Mouse (Mus musculus) kidney, postnatal 36 days (tissue): ENCODE results near the gene Cic.
A peak's percentile ranks its signal among the peaks of the same experiment; 100 is the strongest.
"Not testable (repeated sequence)": the region's sequence is repeated elsewhere in the genome, so short reads cannot be mapped to it uniquely, and the experiment has no call there.

ENCODE experiments used
- DNase-seq, 2 experiments: peaks; one replicate each; pipeline ENCODE4 v3.0.0; 2021 to 2022; ENCODE audit warnings: mixed read lengths in 2 of 2

Cic gene

DNA sequence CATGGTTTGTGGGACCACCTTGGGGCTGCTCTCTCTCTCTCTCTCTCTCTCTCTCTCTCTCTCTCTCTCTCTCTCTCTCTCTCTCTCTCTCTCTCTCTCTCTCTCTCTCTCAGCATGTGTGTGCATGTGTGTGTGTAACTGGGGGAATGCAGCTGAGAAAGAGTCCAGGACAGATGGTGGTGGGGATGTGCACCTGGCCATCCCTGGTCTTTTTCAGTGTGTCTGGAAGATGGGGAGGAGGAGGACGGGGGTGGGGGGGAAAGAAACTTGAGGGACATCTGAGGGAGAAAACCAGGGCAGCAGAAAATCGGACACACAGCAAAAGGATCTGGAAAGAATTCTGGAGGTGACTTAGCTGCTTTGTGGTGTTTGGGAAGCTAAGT, 39.1 kb downstream of the Cic start:
- no peak for DNase-seq

DNA sequence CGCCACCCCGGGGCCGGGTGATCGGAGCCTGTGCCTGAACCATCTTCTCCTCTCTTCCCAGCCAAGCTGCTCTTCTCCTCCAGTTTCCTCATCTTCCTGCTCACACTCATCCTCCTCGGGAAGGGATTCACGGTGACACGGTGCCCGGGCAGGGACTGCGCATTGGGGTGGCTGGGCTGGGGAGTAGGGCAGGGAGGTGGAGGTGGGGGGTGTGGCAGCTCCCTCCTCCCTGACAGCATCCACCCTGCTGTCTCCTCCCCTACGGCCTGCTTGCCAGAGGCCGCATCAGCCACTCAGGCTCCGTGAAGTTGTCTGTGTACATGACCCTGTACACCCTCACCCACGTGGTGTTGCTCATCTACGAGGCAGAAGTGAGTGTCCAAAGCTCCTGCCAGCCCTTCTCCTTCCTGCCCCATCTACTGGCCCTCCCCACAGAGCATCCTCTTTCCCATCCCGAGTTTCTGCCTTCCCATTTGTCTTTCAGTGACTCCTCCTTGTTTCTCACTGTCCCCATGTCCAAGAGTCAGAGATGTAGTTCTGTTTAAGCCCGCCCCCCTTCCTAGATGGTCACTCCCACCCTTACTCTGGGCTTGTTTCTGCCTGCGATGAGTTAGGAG, 41.3 kb downstream of the Cic start:
- no peak for DNase-seq

DNA sequence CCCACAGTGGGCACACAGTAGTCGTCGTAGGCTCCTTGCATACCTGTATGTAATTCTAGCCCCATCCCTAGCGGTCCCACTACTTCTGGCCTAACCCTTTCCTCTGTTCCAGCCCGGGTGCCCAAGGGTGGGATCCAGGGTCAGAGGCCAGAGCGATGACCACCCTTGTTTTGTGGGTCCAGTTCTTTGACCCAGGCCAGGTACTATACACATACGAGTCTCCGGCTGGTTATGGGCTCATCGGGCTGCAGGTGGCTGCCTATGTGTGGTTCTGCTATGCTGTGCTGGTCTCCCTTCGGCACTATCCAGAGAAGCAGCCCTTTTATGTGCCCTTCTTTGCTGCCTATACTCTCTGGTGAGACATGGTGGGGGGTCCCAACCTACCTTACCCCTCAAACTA, 41.9 kb downstream of the Cic start:
- no peak for DNase-seq

DNA sequence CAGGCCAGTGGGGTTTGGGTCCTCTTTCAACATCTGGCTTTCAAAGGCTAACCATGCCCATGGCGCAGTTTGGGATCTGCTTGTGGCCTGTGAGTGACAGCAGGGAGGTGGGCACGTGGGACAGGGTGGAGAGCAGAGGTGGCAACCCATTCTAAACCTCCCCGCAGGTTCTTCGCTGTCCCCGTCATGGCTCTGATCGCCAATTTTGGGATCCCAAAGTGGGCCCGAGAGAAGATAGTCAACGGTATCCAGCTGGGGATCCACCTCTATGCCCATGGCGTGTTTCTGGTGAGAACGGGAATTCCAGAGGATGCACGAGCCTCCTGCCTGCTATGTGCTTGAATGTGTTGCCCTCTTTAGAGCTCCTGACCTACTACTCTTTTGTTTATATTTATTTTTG, 43.7 kb downstream of the Cic start:
- no peak for DNase-seq

DNA sequence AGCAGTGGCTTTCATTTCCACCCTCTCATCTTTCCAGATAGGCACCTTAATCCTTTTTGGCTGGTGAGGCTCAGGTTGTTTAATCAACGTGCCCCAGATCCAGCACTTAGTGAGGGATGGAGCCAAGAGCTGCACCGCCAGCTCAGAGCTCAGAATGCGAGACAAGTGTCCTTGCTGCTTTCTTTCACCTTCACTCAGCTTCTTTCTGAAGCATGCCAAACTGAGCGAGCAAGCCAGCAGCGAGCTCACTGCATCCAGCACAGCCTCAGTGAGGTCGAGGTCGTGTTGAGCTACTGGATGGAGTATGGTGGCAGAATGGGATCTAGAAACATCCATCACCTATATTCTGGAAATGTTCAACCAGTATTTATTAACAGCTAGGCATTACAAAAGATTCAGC, 45.8 kb downstream of the Cic start:
- no peak for DNase-seq

DNA sequence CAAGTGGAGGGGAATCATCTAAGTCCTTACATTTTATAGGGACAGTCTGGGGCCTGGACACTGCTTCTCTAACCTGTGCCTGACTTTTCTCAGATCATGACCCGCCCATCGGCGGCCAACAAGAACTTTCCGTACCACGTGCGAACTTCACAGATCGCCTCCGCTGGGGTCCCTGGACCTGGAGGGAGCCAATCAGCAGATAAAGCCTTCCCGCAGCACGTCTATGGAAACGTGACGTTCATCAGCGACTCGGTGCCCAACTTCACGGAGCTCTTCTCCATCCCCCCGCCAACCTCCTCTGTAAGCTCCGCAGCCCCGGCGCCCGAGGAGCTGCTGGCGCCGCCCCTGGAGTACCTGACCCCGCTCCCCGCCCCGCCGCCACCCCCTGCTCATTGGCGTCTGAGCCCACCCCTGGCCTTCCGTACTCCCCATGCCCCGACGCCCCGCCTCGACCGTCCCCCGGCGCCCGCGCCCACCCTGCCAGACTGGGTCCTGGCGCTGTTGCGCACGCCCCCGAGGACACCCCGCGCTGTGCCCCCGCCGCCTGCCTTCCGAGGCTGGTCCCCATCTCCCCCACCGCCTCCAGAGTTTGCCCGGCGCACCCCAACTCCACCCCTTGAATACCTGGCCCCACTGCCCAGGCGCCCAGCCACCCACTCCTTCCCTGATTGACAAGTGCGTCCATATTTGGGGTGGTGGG, 47.3 kb downstream of the Cic start:
- no peak for DNase-seq

DNA sequence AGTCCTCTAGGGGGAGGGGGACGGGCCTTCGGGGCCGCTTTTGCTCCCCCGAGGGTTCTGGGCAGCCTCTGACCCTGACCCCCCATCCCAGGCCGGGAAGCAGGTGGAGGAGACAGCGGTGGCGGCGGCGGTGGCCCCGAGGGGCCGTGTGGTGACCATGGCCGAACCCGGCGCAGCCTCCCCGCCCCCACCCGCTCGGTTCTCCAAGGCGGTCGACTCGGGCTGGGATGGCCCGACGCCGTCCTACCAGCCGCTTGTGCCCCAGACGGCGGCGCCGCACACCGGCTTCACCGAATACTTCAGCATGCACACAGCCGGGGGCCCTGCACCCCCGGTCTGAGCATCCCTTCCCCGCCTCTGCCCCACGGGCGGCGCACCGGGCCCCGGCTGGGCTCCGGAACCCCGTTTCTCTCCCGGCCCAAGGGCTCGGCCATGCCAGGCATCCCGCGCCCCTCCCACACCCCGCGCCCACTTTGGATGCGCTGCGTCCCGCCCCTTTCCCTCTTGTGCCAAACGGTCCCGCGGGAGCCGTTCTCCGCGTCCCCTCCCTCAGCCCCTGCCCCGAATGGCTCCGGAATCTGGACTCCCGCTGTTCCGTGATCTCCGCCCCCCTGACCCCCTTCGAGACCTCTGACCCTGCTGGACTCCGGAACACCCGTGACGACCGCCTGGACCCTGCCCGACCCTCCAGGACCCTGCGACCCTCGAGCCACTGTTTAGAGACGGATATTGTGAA, 48.0 kb downstream of the Cic start:
- DNase-seq, result peak in 1 of 2 experiments; percentile 36

DNA sequence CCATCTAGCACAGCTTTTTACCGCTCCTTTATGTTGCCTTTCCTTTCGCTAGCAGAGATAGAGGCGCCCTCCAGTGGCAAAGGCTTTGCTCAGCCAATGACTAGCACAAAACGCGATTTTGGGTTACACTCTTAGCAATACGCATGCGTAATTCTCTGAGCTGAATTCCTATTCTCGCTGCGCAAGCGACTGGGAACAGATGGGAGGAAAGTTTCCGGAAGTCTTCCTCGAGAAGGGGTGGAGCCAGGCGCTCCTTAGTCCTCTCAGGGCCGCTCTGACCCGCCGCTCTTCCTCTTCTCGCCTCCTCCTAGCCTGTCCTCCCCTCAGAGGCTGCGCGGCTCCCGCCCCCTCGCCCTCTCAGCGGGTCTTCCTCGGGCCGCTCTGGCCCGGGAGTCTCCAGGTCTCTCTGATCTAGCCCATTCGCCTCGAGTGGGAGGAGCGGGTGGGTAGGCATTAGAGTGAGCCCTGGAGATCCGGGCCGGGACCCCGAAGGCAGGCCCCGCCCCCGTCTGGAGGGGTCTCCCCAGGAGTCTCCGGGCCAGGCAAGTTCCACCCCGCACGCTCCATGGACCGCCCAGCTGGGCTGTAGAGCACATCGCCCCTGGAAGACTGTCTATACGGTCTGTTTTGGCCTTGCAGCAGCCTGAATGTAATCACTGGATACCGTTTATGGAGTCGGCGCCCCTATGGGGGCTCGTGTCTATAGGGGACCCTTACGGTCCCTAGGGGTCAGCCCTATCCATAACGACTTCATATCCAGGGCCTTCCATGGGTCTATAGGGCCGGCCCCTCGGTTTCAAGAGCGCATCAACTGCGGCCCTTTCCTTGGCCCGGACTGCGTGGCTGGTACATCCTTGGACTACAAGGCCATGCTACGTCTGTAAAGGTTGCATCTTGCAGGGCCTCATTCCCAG, 49.3 kb downstream of the Cic start, which contains the start of gene Megf8:
Gene Megf8 (plus strand): TSS at position 633 of the 914 bp plus-strand sequence.
- peak; percentile 97 to 99 for DNase-seq

DNA sequence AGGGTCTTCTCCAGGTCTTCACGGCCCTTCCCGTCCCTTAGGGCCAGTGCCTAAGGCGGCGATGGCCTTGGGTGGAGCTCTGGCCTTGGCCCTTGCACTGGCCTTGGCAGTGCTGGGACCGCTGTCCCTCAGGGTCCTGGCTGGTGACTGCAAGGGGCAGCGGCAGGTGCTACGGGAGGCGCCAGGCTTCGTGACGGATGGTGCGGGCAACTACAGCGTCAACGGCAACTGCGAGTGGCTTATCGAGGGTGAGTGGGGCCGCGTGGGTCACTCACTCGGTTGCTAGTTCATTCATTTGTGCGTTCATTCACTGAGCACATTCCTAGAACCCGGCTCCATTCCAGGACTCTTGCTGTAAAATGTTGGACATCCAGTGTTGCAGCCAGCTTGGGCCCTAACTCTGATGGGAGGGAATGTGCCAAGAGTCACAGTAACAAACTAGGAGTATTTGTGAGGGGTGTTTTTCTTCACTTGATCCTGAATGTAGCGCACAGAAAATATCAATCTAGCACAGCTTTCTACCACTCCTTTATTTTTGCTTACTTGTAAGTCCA, 50.0 kb downstream of the Cic start:
- DNase-seq, result no peak

DNA sequence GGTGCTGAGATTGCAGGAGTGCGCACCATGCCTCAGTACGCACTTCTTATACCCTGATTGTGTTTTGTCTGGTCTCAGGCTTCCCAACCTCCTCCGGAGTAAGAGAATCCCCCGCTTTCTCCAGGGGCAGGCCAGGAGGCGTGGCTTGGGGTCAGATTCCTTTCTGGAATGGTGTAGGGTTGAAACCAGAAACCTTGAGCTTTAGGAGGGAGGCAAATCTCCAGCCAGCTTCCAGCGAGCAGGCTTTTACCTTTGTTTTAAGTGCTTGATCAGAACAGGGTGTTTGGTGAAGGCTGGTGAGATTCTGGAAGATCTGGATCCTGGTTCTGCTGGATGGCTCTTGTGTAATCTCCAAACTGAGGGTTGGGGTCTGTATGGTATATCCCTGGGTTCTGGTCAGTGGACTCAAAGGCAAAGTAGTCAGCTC, 54.6 kb downstream of the Cic start:
- DNase-seq, result peak in 1 of 2 experiments; percentile 43

DNA sequence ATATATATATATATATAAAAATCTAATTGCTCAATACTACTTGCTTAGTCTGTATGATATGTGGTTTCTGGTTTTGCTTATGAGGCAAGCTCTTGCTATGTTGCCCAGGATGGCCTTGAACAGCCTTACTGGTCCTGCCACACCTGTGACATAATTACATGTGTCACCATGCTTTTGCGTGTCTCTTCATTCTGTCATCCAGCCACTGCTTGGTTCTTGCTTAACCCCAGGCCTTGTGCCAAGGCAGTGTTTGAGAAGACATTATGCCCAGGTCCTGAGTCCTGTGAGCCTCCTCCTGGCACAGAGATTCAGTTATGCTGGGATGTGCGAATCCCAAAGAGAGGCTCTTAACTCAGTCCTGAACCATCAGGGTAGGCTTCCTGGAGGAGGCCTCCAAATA, 55.7 kb downstream of the Cic start:
- no peak for DNase-seq

DNA sequence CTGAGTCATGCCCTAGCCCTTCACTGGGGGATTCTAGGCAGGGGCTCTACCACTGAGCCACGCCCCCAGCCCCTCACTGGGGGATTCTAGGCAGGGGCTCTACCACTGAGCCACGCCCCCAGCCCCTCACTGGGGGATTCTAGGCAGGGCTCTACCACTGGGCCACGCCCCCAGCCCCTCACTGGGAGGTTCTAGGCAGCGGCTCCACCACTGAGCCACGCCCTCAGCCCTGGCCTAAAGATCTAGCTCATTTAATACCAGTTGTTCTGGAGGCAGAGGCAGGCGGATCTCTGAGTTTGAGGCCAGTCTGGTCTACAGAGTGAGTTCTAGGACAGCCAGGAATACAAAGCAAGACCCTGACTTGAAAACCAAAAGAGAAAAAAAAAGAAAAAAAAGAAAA, 57.9 kb downstream of the Cic start:
- DNase-seq, result not testable (repeated sequence)

DNA sequence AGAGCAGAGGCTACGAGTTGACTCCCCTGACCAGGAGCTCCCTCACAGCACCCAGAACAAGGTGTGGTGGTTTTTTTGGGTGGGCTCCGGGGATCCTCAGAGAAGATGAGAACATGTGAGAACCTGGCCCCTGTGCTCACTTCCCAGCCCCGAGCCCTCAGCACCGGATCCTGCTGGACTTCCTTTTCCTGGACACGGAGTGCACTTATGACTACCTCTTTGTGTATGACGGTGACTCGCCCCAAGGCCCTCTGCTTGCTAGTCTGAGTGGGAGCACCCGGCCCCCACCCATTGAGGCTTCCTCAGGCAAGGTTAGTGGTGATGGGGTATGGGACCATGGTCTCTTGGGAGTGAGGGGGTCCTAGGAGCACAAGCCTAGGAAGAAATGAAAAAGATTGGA, 58.7 kb downstream of the Cic start:
- no peak for DNase-seq

DNA sequence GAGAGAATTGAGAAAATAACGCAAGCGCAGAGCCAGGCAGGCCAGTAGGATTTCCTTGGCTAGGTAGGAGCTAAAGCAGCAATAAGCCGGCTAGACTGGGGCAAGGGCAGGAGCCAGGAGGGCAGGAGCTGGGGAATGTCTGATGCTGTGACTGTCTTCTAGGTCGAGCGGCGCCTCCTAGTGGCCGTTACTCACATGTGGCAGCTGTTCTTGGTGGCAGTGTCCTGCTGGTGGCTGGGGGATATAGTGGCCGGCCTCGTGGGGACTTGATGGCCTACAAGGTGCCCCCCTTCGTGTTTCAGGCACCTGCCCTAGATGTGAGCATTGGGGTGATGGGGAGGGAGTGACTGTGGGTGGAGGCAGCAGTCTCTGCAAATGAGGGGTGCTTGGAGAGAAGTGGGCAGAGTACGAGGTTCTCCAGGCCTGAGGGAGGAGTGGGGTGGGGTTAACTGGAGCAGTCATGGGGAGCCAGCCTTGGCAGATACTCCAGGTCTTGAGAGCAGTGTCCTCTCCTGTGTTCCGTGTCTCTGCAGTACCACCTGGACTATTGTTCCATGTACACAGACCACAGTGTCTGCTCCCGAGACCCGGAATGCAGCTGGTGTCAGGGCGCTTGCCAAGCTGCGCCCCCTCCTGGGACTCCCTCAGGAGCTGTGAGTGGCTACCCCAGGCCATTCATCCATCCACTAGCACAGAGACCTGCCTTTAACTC, 66.2 kb downstream of the Cic start:
- DNase-seq, result peak; percentile 82 to 89

DNA sequence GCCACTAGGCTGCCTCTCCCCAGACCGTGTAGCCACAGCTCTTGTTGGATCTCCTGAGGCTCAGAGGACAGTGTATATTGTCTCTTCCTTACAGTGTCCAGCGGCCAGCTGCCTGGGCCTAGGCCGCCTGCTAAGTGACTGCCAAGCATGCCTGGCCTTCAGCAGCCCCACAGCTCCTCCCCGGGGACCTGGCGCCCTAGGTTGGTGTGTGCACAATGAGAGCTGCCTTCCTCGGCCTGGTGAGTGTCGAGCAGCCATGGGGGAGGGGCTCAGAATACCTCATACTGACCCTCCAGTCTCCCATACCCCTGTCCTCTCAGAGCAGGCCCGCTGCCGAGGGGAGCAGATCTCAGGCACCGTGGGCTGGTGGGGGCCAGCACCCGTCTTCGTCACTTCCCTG, 67.0 kb downstream of the Cic start:
- no peak for DNase-seq

DNA sequence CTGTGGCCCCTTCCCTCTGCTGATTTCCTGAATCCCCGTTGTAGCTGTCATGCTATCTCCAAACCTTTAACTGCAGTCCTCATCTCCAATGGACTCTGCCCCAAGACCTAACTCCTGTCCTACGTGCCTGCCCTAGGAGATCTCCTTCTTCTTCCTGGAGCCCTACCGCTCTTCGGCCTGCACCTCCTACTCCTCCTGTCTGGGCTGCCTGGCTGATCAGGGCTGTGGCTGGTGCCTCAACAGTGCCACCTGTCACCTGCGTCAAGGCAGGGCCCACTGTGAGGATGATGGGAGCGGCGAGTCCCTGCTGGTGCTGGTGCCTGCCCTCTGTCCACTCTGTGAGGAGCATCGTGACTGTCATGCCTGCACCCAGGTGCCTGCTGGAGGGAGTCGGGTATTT, 71.8 kb downstream of the Cic start:
- no peak for DNase-seq

DNA sequence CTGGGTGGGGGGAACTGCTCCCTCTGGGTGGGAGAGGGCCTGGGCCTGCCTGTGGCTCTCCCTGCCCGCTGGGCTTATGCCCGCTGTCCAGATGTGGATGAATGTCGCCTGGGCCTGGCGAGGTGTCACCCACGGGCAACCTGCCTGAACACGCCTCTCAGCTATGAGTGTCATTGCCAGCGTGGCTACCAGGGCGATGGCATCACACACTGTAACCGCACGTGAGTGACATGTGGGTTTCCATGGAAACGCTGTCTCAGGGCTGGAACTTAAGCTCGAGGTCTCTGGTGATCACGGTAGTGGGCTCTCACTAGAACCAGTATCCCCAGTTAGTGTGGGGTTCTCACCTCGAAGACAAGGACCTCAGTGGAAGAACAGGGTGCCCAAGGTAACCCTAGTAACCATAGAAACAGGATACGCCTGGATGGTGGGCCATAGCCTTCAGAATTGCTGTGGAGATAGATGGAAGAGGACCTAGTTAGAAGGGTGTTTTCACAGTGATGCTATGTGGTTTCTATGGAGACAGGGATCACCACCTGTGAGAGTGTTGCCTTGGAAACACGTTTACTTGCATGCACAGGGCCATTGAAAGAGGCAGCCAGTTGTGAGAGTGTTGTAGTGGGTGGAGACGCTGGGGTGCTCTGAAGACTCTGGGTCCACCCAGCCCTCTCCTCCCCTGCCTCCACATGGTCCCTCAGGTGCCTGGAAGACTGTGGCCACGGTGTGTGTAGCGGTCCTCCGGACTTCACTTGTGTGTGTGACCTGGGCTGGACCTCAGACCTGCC, 73.7 kb downstream of the Cic start:
- DNase-seq, result no peak
